In the genomic region with DNA sequence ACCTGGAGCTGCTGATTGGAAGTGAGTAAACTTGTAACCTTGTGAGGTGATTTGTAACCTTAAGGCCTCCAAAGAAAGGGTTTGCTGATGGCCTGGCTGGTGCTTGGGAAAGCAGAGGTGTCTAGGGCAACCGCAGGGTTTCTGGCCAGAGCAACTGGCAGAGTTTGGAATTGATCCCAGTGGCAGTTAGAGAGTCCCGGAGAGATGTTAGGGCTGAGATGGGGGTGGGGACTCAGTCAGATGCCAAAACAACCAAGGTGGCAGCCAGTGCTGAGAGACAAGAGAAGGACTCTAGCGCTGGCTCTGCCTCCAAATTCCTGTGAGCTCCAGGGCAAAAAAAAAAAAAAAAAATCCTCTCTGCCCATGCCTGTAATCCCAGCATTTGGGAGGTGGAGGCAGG, we compare ENCODE assay signal across 20 mouse cellular contexts. TPM values are rescaled to one million over a fixed set of nuclear protein-coding genes. Genes with fewer than 3 reads are reported as not detected.
A peak's percentile ranks its signal among the peaks of the same experiment; 100 is the strongest.
DNase-seq lines count a peak whose midpoint lies in the region; ATAC-seq and TF ChIP-seq lines count a peak whose summit lies in the region.
"Had no signal": no experiment of that assay in that cellular context is flagged by ENCODE, and none has a peak within 500 bp of the region (broad histone marks: within the 10 kb centered on the region; RNA-seq: fewer than 3 reads in every experiment).

No protein-coding gene starts in this region.

- H3K4me3 ChIP-seq in heart, embryonic 11.5 days (ENCODE audit: low read depth, low read length) = no peak overlapping the region
- no peak overlapping the region for H3K4me3 ChIP-seq in kidney, adult 2 months (ENCODE audit: insufficient read depth, low read depth, low read length)
- H3K4me3 ChIP-seq: embryonic facial prominence, embryonic 15.5 days; forebrain, embryonic 15.5 days; liver, embryonic 12.5 days had no signal

- no peak overlapping the region for H3K4me2 ChIP-seq in heart, embryonic 11.5 days
- H3K4me2 ChIP-seq: embryonic facial prominence, embryonic 15.5 days; forebrain, embryonic 15.5 days; liver, embryonic 12.5 days; lung, embryonic 14.5 days; midbrain, embryonic 11.5 days had no signal

- H3K27ac ChIP-seq in heart, embryonic 11.5 days (ENCODE audit: low read depth, low read length) = no peak overlapping the region
- no peak overlapping the region for H3K27ac ChIP-seq in kidney, adult 2 months (ENCODE audit: insufficient read depth, low read depth, low read length)
- H3K27ac ChIP-seq: embryonic facial prominence, embryonic 15.5 days; forebrain, embryonic 15.5 days; liver, embryonic 12.5 days; macrophage had no signal

- DNase-seq in heart, adult 11 months = peak; percentile 93
- DNase-seq in kidney, adult 2 months = peak; percentile 25
- no peak for DNase-seq in kidney, postnatal 14 days
- DNase-seq in Muller cell, postnatal 12 days (ENCODE audit: inconsistent ontology term) = peak; percentile 53
- peak; percentile 43 for DNase-seq in fibroblast of lung, adult 2 months (ENCODE audit: low read depth)
- DNase-seq in urinary bladder, postnatal 10 days (ENCODE audit: low spot score) = no peak
- DNase-seq: embryo, embryonic 11 days; gastrocnemius, postnatal 36 days; kidney, adult 9 months; layer of hippocampus, postnatal 36 days; lung, embryonic 14.5 days; right cerebral cortex, adult 18-20 months; spleen, adult 18-20 months; thymus, adult 2 months had no signal

- TF ChIP-seq CTCF in kidney, adult 2 months (conservative IDR thresholded peaks at IDR 0.05; ENCODE audit: insufficient read depth, insufficient read length, low read depth, low read length) = no peak

- H3K27me3 ChIP-seq in heart, embryonic 11.5 days (ENCODE audit: control insufficient read depth, insufficient read depth, low read length) = peaks cover 6% of the 10 kb centered on the region
- no peaks in the 10 kb centered on the region for H3K27me3 ChIP-seq in kidney, adult 2 months (replicated peaks; ENCODE audit: control insufficient read depth, insufficient read depth, low read length)
- H3K27me3 ChIP-seq: forebrain, embryonic 15.5 days had no signal

- 50% methylated on average over 3 of the region's 3 CpGs for WGBS in heart, embryonic 11.5 days (ENCODE audit: insufficient replicate concordance)
- WGBS in kidney, adult 2 months = 48% methylated on average over 3 of the region's 3 CpGs

- no peak for TF ChIP-seq POLR2A in kidney, adult 2 months (IDR thresholded peaks at IDR 0.05; ENCODE audit: low read depth, low read length)

- H3K4me1 ChIP-seq in heart, embryonic 11.5 days (ENCODE audit: control insufficient read depth, insufficient read depth, low read length) = no peaks in the 10 kb centered on the region
- no peaks in the 10 kb centered on the region for H3K4me1 ChIP-seq in kidney, adult 2 months (ENCODE audit: control insufficient read depth, insufficient read depth, low read length)

- ATAC-seq in heart, embryonic 11.5 days (replicated peaks; ENCODE audit: insufficient number of reproducible peaks, low FRiP score, low TSS enrichment) = no peak
- ATAC-seq: forebrain, embryonic 15.5 days; liver, embryonic 12.5 days had no signal

- no peaks in the 10 kb centered on the region for H3K36me3 ChIP-seq in heart, embryonic 11.5 days (ENCODE audit: control insufficient read depth, insufficient read depth, low read length)
- H3K36me3 ChIP-seq in kidney, adult 2 months (ENCODE audit: control insufficient read depth, insufficient read depth, low read length) = no peaks in the 10 kb centered on the region
- H3K36me3 ChIP-seq: embryonic facial prominence, embryonic 15.5 days; forebrain, embryonic 15.5 days; liver, embryonic 12.5 days had no signal

- H3K9me3 ChIP-seq in heart, embryonic 11.5 days (replicated peaks; ENCODE audit: control insufficient read depth, low read length) = no peaks in the 10 kb centered on the region
- H3K9me3 ChIP-seq: embryonic facial prominence, embryonic 15.5 days; forebrain, embryonic 15.5 days; liver, embryonic 12.5 days had no signal

- no peak overlapping the region for H3K9ac ChIP-seq in heart, embryonic 11.5 days (ENCODE audit: low read depth, low read length)
- H3K9ac ChIP-seq: embryonic facial prominence, embryonic 15.5 days; forebrain, embryonic 15.5 days; liver, embryonic 12.5 days; lung, embryonic 14.5 days had no signal

RNA-seq across cellular contexts. Expression of a gene that starts 7.7 kb away (rescaled TPM):
- 12.1 and 19.8 TPM in 2 replicates for polyA plus RNA-seq in heart, embryonic 11.5 days (2014; fragmentation: Nextera tagmentation; extraction: Ambion mirVana)
- 19.8 and 21.3 TPM in 2 replicates for polyA plus RNA-seq in kidney, adult 2 months (2012; rRNA removed)

RNA-seq across cellular contexts. Expression of a gene that starts 7.8 kb away (rescaled TPM):
- polyA plus RNA-seq in heart, embryonic 11.5 days (2014; fragmentation: Nextera tagmentation; extraction: Ambion mirVana) = 0.77 and 0.93 TPM in 2 replicates
- polyA plus RNA-seq in kidney, adult 2 months (2012; rRNA removed) = 0.80 and 1.1 TPM in 2 replicates

RNA-seq across cellular contexts. Expression of a gene that starts 46.8 kb away (rescaled TPM):
- 0.45 and 1.6 TPM in 2 replicates for polyA plus RNA-seq in heart, embryonic 11.5 days (2014; fragmentation: Nextera tagmentation; extraction: Ambion mirVana)
- 2.3 and 5.9 TPM in 2 replicates for polyA plus RNA-seq in kidney, adult 2 months (2012; rRNA removed)

Comparison
In these comparisons a context has a peak if more than half of its experiments do, and no peak if none do; other contexts are left out.
1. DNase-seq: peak in heart, adult 11 months (single experiment), kidney, adult 2 months (single experiment), Muller cell, postnatal 12 days (single experiment) and fibroblast of lung, adult 2 months (single experiment); none in kidney, postnatal 14 days (single experiment) and urinary bladder, postnatal 10 days (single experiment).